Mouse (Mus musculus) layer of hippocampus, postnatal 10 days (tissue): ENCODE results near the gene Gm6367. TPM values are rescaled to one million over a fixed set of nuclear protein-coding genes. Genes with fewer than 3 reads are reported as not detected.
"Not testable (repeated sequence)": the region's sequence is repeated elsewhere in the genome, so short reads cannot be mapped to it uniquely, and the experiment has no call there.

Experiments
- DNase-seq, 2 experiments: peaks; one replicate each; pipeline ENCODE4 v3.0.0; 2021; ENCODE audit warnings: low spot score in 2 of 2
- long read RNA-seq: library from polyadenylated mRNA; stranded (forward); transcript quantifications from one replicate; pipeline ENCODE4 v2.0.0, GENCODE M21; 2023
- total RNA-seq, 2 experiments: library from RNA; stranded (reverse); gene quantifications; 2 replicates each; pipeline ENCODE4 v1.2.3; 2021

The Gm6367 gene
- total RNA-seq, result not detected
- long read RNA-seq, result 0 reads

GRCm38 (mm10) chr5:94988326-94988725 is at the start of gene Gm6367:
TSS of gene Gm6367 (plus strand) at chr5:94988626.
- not testable (repeated sequence) for DNase-seq

Other genes with a start within 250 kb of the Gm6367 start
- not detected for gene Gm3183, start 123.2 kb upstream of the Gm6367 start, total RNA-seq
- not detected for gene Gm7942, start 118.3 kb downstream of the Gm6367 start, total RNA-seq
- not detected for gene Gm16513, start 194.0 kb downstream of the Gm6367 start, total RNA-seq